Mouse (Mus musculus): ENCODE measurements at regions not wholly inside any gene's neighbourhood (a gene's known extent, or its start where the extent isn't known, plus 50 kb on each side); places are given as distances from the start of the nearest gene placed in this dataset.
"Not testable (repeated sequence)": the region's sequence is repeated elsewhere in the genome, so short reads cannot be mapped to it uniquely, and the experiment has no call there.

DNA sequence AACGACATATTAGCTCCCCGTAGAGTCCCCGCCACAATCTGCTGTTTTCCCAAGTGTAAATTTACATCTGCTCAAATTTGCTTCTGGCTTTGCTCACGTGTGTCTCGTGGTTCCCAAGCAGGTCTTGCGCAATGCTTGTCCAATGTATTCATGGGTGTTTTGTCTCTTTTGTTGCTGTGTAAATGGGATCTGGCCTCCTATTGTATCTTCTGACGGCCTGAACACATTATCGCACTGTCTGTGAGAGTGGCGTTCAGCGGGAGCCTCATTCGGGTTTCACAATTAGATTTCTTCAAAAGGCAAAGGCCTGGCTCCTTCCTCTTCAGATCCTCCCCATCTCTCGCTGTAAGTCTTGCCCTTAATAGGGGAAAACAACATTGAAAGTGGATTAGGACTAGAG lies 274.5 kb downstream of the Fam19a5 start:
- DNase-seq (ENCODE audit: low spot score) = no peak

DNA sequence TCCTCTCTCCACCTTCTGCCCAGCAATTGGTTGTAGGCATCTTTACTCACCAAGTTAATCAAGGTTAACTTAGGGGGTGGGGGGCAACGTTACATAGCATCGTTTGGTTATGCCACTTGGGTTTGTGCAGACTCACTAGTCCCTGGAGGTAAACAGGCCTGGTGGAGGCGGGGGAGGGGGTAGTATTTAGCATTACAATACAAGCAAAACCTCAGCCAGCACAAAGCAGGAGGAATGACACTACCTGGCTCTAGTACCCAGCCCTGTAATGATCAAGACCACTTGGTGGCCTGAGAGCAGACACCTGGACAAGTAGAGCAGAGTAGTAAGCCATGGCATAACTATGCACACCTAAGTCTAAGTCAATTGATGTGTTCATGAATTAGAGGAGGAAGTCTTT lies 298.0 kb downstream of the Fam19a5 start:
- no peak for DNase-seq (ENCODE audit: low spot score)

DNA sequence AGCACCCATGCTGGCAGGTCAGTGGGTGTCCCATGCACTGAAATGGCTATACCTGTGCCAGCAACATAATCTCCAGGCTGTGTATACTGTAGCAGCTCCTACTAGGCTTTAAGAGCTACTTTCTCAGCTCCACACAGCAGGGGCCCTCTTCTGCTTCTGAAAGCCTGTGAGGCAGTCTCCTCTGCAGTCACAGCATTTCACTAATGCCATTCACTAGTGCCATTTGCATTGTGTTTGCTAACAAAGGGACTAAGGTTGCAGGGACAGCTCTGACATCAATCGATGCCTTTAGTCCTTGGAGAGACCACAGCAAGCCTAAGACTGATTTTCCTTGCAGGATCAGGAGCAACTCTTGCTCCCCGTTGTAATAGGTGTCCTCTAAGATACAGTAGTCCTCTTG lies 315.0 kb downstream of the Fam19a5 start:
- DNase-seq (ENCODE audit: low spot score) = no peak

DNA sequence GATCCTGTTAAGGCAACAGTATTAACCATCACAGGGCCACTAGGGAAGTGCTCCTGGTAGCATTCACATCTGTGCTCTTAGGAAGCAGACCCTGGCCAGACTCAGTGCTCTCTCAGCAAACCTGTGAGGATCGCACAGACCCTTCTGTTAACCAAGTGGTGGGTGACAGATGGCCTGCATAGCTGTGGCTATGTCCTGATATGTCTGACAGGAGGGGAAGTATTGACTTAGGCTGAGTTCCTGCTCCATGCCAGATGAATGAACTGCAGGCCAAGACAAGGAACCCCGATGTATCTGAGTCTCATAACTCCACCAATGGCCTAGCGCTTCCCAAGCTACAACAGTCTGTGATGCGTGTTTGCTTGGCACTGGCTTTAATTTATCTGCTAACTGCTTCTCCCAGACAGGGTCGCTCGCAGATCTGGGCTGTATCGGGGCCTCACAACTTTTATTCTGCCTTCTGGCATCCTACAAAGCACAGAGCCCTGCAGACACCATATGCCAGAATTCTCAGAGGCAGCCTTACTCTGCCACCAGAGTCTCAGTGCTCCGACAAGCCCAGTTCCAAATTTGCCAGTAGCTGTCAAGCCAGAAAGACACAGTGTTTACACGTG lies 332.3 kb downstream of the Fam19a5 start:
- no peak for DNase-seq (ENCODE audit: low spot score)

DNA sequence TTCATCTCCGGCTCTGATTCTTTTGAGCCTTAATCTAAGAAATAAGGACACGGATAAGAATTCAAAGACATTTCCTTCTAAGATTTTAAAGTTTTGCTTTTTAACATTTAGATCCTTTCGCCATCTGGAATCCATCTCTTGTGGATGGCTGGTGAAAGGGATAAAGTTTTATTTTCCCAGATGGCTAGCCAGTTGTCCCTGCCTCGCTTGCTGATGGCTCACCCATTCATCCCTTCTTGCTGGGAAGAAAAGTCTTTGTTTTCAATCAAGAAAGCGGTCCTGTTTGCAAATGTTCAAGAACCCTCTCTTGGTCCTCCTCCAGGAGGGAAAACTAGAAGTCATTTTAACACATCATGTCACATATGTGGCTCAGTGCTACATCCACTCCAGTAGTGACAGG lies 346.8 kb downstream of the Fam19a5 start:
- DNase-seq (ENCODE audit: low spot score) = no peak

DNA sequence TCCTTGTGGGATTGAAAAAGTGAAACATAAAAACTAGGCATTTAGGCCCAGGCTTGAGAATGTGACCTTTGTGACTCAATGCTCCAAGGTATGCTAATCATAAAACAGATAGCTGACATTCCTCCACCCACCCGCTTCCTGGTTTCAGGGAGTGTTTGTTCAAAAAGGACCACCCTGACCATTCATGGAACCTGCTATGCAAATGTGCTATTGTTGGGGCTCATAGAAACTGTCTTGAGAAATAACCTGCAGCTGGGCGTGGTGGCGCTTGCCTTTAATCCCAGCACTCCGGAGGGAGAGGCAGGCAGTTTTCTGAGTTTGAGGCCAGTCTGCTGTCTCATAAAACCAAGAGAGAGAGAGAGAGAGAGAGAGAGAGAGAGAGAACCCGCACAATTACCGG lies 350.8 kb downstream of the Fam19a5 start:
- not testable (repeated sequence) for DNase-seq (ENCODE audit: low spot score)

DNA sequence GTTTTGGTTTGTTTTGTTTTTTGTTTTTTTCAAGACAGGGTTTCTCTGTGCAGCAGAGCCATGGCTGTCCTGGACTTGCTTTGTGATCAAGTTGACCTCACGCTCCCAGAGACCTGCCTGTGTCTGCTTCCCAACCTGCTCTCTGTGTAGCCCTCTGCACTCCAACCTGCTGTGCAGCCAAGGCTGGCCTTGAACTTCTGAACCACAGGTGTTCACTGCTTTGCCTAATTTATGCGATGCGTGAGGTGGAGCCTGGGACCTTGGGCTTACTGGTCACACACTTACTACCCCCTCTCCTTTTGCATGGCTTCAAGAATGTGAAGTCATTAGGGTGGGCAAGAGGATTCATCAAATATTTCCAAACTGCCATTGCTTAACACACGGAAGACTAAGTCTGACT lies 354.6 kb downstream of the Fam19a5 start:
- no peak for DNase-seq (ENCODE audit: low spot score)

DNA sequence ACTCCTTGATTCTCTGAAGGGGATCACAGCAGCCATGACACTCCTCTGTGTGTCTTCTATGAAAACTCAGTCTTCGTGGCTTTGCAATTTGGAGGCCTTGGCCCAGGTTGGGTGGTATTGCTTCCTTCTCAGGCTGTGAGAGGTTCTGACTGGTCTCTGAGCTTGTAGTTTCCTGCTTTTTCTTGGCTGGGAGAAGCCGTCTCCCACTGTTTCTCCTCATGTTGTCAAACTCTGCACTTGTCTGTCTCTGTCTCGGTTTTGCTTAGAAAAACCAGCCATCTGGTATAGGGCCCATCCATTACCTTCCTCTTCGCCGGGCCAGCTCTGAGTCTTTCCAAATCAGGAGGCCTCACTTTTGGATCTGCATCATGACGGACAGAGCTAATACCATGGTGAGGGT lies 360.3 kb downstream of the Fam19a5 start:
- DNase-seq (ENCODE audit: low spot score) = no peak

DNA sequence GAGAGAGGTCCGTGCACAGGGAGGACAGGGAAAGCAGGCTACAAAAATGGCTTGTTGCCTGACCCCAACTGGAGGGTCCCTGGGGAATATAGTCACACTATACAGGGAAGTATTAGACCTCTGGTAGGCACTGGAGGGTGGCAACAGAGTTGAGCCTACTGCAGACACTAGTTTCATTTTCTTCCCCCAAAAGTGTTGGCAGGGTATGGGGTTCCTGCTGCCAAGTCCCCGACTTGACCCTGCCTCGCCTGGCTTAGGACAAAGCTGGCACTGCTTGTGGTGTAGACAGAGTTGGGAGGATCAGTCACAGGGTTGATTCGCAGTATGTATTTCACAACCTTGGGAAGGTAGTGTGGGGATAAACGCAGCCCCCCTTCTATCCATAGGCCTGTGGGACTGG lies 362.2 kb downstream of the Fam19a5 start:
- no peak for DNase-seq (ENCODE audit: low spot score)

DNA sequence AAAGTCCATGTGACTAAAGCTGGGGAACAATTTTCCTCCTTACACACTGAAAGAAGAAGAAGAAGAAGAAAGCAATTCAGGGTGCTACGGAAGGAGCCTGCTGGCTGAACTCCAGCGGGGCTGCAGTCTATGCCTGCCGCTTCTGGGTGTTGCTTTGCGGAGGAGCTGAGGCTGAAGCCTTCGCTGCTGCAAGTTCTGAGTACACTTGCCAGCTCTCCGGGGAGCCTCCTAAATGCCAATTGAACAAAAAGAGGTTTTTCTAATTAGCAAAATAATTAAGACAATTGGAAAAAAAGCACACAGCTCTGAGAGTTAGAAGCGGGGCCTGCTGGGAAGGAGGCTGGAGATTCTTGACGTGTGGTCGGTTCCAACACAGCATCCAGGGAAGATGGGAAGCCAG lies 378.0 kb downstream of the Fam19a5 start:
- no peak for DNase-seq (ENCODE audit: low spot score)

DNA sequence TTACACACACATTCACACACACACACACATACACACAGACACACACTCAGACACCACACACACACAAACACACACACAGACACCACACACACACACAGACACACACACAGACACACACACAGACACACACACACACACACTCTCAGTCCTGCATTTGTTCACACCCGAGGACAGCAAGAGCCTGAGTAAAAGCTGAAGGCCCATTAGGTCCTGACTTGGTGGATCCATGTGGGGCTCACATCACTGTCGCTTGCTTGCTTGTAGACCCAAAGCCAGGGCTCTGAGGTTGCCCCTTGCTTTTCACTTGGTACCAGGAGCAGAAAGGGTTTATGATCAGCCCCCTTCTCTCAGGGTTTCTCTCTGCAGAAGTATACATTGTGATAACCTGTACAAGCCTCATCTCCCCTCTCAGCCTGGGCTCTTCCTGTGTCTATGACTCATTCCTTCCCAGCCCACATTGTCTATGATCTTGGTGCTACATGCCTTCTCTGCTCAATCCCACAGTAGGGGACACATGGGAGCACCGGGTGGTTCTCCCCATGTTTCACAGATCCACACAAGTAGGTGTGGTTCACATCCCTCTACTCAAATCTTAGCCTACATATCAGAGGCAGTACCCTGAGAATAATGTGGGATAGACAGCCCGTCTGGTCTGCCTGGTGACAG lies 378.8 kb downstream of the Fam19a5 start:
- DNase-seq (ENCODE audit: low spot score) = no peak

DNA sequence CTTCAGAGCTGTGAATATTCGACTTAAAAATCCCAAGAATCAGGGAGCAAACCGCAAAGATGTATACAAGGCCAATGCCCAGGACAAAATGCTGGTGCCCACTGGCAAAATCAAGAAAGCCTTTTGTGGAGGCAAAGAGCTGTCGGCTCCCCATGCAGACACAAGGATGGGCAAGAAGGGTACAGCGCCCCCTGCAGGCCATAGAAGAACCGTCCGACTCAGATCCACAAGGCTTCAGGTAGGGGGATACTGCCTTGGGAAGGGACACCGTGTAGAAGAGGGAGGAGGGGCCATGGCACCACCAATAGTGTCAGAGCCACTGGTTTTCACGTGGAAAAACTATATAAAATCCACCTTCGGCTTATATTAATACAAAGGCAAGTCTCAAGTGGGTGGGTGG lies 379.8 kb downstream of the Fam19a5 start:
- DNase-seq (ENCODE audit: low spot score) = no peak

DNA sequence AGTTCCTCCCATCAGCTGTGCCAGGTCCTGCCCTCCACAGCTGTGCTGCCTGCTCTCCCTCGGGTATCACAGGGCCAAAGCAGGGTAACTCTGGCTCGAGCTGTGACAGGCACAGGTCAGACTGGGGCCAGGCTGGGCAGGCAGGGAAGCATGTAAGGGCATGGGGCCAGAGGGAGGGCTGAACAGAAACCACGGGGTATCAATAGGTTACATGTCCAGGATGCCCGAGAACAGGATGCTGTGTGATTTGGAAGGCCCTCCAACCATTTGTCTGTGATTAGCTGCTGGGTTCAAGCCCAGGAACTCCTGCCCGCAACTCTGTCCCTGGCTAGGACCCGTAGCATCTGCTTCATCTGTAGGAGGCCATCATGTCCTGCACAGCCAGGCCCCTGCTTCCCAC lies 391.9 kb downstream of the Fam19a5 start:
- DNase-seq (ENCODE audit: low spot score) = no peak

DNA sequence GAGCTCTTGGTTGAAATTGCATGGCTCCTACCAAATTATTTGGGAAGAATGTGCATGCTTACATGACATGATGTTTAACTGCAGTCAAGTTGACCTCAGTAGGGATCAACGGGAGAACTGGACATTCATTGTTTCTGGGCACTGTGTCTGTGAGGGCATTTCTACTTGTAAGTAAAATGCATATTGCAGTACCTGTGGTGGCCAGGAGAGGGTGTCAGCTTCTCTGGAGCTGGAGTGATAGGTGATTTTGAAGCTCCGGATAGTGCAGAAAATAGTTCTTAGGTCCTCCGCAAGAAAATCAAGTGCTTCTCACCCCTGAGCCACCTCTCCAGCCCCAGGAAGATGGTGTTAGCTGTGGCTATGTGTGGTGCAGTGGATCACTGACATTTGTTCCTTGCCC lies 396.7 kb downstream of the Fam19a5 start:
- no peak for DNase-seq (ENCODE audit: low spot score)

DNA sequence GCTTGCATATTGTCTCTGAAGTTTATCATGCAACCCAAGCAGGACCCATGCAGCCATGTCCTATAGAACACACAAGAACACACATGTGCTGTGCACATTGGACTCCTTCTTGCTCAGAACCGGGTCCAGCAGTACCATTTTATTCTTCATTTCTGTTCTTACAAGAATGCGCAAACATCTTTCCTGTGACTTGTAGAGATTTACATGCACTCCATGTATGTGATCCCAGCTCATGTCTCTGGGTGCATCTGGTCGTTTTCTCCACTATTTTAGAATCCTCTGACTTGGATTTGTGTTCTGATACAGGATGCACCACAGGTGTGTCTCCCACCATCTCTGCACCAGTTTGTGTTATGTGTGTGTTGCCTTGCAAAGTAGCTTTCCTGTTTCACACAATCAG lies 408.4 kb downstream of the Fam19a5 start:
- DNase-seq (ENCODE audit: low spot score) = no peak

DNA sequence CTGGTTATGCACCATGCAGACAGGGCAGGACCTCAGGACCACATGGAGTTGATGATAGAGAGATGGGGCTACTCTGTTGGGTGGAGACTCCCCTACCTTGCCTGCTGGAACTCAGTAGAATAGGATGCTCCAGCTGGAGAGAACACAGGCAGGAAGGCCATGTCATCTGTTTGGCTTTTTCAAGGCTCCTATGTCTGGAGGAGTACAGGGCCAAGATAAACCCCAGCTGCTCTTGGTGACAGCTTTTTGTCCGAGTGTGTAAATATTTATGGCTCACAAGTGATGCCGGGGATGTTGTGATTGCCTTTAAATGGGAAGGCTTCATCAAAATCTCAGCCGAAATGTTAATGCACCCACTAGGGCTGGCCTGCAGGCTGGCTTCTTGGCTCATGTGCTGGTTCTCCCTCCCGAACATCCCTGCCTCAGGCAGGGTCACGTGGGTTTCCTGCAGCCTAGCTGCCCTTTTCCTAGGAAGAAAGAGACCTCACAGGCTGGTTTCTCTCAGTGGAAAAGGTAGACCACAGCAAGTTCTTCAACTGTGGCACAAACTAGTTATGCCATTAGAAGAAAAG lies 411.7 kb downstream of the Fam19a5 start:
- no peak for DNase-seq (ENCODE audit: low spot score)

DNA sequence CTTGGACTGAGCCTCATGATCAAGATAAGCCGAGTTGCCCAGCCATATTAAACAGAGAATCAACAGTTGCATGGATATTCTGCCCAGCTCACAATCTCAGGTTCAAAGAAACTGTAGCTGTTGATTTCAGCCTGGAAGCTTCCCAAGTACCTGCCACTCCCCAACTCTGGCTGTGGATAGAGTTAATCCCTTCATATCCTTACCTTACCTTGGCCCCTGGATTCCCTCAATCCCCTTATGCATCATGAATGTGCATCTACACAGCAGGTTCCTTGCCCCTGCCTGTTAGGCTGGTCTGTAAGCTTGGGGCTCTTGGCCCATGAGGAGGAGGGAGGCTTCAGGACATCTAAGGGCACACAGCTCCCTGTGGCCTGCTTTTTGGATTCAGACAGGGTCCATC lies 414.8 kb downstream of the Fam19a5 start:
- no peak for DNase-seq (ENCODE audit: low spot score)

DNA sequence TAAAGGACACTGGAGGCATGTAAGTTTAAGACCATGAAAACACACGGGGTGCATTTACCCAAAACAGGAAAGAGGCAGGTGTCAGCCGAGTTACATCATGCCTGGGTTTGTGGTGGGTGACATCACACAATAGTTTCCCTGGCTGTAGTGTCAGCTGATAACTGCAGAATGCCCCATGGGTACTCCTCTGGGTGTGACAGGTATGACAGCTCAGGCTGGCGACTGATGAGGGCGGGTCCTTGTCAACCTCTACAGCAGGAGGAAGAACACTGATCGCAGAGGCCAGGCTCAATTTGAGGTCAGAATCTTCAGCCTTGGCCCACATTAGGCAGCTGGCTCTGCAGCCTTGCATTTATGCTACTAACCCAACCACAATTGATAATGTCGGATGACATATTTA lies 428.5 kb downstream of the Fam19a5 start:
- DNase-seq (ENCODE audit: low spot score) = no peak

DNA sequence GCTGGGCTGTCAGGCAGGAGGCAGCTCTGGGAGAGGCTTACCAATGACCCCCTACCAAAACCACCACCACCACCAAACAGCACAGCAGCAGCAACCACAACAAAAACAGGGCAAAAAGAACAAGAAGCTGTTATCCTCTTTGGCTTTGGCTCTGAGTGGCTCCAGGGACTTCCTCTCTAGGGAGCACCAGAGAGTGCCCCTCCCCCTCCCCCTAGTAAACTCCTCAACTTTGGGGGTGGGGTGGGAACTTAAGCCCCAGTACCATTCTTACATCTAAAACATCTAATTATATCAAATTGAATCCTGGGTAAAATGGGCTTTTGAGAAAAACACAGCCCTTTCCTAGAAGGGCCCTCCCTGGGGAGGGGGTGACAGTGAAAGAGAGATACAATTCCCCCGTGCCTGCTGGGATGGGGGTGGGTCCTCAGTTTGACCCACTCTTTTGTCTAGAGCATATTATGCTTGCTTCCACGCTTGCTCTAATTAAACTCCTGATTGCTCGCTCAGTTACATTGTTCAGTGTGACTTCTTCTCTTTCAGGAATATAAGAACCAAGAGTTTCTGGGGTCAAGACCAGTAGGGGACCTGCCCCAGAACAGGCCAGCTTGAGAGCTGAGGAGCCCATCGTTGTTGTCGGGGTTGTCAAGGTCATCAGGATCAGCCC lies 443.4 kb downstream of the Fam19a5 start:
- no peak for DNase-seq (ENCODE audit: low spot score)

DNA sequence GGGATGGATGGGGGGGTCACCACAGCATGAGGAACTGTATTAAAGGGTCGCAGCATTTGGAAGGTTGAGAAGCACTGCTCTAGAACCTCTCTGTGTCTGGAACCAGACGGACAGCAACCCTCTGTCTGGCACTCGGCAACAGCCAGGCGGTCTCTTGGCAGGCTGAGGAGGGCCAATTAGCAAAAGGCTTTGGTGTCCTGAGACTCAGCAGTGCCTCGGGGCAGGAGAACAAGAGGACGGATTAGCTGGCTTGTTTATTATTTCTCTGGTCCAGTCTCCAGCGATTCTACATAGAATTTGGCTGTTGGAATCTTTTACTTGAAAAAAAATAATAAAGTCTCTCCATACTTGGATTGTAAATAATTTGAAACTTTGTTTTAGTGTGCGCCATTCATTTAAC lies 450.4 kb downstream of the Fam19a5 start:
- DNase-seq (ENCODE audit: low spot score) = no peak

DNA sequence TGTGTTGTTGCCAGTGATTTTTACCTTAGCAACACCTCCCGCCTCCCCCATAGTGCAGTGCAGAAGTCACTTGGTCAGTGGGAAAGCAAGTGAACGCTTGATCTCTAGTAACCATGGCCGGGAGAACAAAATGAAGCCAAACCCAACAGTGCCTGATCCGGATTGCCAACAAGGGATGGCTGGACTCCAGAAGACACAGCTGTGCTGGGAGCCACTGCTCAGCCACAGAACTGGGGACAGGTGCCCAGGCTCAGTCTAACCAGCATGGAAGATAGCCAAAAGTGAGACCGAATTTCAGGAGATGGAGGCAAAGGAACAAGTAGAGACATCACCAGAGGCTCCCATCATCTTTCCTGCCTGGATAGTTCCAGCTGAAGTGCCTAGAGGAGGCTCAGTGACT lies 473.0 kb downstream of the Fam19a5 start:
- no peak for DNase-seq (ENCODE audit: low spot score)

DNA sequence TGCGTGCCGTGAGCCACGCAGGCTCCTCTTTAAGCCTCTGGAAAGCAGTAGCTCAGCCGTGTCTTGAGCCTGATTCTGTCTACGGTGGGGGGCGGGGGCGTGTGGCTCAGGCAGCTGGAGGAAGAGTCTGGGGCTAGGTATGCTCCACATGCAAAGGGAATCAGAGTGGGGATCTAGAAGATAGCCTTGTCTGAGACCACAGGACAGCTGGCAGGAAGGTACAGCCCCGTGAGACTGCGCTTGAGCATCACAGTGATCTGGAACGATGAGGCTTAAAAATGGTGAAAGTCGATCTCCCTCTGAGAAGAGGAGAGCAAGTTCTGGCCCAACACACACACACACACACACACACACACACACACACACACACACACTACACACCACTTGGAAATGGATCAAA lies 488.7 kb downstream of the Fam19a5 start:
- DNase-seq (ENCODE audit: low spot score) = no peak

DNA sequence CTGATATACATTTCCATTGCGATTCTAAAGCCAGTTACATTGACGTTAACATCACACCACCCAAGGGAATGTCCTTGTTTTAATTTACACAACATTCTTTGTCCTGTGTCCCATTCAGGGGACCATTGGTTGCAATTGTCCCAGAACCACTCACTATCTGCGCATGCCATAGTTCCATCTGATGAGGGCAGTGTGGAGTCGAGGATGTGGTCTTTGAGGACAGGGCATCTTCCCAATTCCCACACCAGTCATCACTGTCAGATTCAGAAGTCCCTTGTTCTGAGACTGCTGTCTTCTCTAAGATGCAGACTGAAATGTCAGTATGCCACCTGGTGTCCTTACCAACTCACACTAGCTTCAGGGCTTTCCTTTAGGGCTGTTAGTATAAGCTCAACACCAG lies 489.6 kb downstream of the Fam19a5 start:
- DNase-seq (ENCODE audit: low spot score) = no peak

DNA sequence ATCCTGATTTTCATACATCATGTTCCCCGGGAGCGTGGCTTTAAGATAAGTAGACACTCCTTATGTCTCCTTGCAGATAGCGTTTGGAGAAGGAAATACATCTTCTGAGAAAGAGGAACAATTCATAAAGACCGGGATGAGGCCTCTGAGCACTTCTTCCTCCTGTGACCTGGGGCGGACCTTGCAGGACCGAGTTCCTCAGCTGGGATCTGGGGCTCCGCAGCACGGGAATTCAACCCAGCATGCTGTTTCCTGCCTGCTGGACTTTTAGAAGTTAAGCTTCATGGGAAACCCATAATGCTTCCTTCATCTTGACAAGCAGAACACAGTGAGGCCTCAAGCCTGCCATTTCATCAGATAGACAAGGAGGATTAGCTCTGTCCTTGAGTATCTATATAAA lies 491.4 kb downstream of the Fam19a5 start:
- DNase-seq (ENCODE audit: low spot score) = no peak

Measured in adipocyte (in vitro differentiated cells).